Mouse (Mus musculus) testis, adult 2 months (tissue): ENCODE measurements around the gene Rint1.

Experiments
- CTCF ChIP-seq: fragments of 200-500 bp; IDR thresholded peaks from 2 replicates; pipeline ENCODE4 v1.5.1; 2012; ENCODE audit warnings: low read depth, mild to moderate bottlenecking, inconsistent platforms, low read length, moderate library complexity; ENCODE audit not compliant: control insufficient read depth, insufficient read depth, insufficient replicate concordance
- POLR2A ChIP-seq: fragments of 200-500 bp; IDR thresholded peaks from 2 replicates; pipeline ENCODE4 v1.6.1; 2012; ENCODE audit warnings: low read depth, mild to moderate bottlenecking, inconsistent platforms, low read length, moderate library complexity; ENCODE audit not compliant: control insufficient read depth

DNA sequence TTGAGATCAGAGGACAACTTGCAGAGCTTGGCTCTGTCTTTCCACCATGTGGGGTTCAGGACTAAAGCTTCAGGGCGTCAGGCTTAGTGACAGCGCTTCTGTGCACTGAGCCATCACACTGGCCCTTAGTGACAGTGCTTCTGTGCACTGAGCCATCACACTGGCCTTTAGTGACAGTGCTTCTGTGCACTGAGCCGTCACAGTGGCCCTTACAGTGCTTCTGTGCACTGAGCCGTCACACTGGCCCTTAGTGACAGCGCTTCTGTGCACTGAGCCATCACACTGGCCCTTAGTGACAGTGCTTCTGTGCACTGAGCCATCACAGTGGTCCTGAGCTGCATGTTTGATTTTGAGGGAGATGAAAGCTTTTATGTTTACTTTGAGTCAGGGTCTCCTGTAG is 27.3 kb downstream of the Rint1 start:
- TF ChIP-seq CTCF (no peak), POLR2A (no peak)
